Mouse (Mus musculus) thymus, postnatal 10 days (tissue): ENCODE results near the gene Pard3.

Experiments used
- DNase-seq, 2 experiments: peaks; one replicate each; pipeline ENCODE4 v3.0.0; 2021; ENCODE audit warnings: low spot score in 2 of 2

The Pard3 gene

DNA sequence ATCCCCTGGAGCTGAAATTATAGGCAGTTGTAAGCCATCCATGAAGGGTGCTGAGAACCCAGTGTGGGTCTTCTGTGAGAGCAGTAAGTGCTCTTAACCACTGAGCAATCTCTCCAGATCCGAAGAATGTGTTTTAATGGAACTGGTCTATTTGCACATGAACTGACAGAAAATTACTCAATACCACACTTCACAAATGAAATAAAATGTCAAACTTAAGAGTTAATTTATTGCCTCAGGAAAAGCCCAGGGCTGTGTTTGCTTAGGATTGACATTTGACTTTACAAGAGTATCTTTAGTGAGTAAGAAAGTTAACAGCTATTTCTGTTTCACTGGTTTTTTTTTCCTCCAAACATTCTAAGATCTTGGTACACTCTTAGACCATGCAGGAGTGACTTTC, 23.7 kb downstream of the Pard3 start:
- DNase-seq, result no peak

DNA sequence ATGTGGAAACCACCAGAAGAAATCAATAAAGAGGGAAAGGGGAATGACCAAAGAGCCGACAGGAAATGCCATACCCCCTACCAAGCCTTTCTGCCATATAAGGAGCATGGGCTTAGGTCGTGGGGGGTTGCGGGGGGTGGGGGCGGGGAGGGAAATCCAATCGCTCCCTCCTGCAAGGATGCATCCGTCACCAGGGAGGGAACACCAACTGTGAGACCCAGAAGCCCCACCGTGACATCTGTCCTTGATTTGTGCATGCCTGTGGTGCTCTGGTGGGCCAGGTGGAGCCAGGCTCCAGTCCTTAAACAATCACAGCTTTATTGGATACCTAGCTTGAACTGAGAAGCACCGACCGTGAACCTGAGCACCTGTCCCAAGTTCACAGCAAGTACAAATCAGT, 24.7 kb downstream of the Pard3 start:
- no peak for DNase-seq

DNA sequence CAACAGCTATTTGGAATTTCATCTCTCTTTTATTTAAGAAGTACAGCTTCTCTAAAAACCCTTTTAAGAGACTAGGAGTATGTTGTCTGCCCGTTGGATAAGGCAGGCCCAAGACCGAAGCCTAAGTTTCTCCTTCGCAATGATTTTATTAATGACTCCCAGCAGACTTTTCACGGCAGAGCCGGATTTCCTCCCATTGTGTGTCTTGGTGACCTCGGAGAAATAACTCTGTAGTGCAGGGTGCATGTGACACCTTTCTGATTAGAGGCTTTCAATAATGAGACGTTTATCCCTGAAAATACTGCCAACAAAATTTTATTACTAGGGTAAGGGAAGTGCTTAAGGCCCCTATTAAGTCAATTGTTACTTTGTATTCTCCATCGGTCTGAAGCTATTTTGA, 25.3 kb downstream of the Pard3 start:
- DNase-seq, result no peak

DNA sequence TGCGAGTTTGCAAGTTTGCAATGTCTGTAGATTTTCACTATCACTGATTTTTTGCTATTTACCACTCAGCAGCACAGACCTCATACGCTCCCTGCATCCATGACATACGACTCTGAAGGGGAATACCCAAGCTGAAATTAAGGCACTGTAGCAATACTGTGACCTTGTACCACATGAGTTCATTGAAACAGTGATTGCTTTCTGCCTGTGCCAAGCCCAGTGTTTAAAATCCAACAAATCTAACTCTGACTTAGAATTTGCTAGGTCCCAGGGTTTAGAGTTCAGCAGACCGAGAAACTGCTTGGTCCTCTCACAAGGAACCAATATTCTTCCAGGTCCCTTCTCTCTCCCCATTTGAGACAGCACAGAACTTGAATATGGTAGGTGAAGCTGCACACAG, 26.7 kb downstream of the Pard3 start:
- no peak for DNase-seq

DNA sequence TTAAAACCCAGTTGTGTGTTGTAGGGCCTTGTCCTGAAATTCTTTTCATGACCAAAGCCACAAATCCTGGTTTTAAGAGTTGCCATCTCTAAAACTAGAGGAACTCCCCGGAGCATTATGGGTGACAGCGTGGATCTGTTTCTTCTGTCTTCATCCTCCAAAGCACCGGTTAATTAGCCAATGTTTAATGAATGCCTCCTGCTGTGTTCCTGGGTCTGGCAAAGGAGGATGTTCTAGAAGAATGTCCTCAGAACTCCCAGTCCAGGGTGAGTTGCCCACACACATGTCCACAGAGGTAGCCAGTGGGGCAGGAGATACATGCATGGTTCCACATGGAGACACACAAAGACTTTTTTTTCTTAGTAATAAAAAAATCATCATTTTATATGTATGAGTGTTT, 28.2 kb downstream of the Pard3 start:
- DNase-seq, result no peak

DNA sequence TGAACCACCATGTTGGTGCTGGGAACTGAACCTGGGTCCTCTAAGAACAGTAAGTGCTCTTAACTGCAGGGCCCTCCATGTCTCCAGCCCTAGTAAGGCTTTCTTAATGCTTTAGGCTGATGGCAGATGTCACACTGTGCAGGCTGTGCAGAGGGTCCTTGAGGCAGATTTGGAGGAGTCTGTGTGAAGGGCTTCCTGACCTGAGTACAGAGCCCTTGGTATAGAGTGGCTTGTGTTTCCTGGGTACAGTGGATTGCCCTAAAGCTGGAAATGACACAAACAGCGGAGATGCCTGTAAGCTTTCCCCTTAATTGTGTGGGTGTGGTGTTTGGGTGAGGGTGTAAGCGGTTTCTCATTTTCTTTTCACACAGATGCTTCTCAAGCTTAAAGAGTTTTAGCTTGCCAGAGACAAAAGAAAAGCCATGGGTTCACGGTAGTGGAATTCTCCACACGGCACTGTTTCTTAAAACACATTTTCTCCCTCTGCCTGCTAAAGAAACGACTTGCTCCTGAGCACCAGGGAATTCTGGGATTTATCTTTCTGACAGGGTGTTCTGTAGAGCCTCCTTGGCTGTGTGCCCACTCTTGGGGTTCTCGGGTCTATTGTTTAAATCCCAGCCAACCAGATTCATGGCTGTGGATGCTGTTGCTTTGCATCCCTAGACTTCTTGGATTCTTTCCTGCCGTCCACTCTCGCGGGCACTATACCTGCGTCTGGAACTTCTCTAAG, 28.9 kb downstream of the Pard3 start:
- no peak for DNase-seq

DNA sequence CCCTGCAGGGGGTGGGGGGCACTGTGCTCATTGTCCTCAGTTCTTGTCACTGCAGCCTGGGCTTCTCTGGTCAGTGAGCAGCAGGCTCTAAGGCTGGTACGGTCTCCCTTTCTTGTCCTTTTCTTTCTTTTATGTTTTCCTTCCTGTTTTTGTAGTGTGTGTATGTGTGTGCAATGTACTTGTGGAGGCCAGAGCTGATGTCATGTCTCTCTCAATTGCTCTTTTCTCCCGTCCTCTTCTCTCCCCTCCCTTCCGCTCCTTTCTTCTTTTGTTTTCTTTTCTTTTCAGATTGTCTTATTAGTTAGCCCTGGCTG, 29.4 kb downstream of the Pard3 start:
- DNase-seq, result no peak

DNA sequence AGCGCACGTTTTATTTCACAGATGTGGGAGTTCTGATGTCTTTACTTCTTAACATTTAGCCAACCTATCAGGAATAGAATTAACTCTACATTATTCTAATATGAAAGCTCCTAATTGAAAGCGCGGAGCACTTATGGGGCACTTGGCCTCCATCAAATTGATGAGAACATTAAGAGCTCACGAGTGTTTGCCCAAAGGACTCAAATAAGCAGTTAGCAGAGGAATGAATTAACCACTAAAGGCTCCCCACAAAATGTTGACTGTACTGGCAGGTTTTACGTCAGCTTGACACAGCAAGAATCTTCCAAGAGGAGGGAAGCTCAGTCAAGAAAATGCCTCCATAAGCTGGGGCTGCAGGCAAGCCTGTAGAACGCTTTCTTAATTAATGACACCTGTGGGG, 32.1 kb downstream of the Pard3 start:
- no peak for DNase-seq

DNA sequence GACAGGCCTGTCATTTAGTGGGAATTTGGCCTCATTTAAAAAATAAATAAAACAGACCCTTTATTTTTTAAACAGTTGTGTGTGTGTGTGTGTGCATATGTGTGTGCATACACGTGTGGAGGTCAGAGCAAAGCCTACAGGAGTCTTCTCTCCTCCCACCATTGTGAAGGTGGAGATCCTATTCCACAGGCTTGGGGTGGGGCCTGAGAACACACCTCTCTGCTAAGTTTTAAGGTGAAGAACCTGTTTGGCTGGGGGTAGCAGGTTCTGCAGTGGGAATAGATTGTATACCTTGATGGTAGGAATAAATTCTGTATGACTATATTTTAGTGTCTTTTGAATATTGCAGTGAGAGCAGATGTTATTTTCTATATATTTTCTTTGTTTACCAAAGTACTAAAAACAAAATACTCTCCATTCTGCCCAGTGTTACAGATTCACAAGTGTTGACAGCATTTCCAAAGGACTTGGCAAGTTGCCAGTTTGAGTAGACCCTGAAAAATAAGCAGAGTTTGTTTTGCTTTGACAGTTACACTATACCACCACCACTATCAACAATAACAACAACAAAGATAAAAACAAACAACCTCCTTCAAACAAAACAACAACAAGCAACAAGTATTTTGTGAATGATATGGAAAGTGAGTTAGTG, 35.9 kb downstream of the Pard3 start:
- no peak for DNase-seq

DNA sequence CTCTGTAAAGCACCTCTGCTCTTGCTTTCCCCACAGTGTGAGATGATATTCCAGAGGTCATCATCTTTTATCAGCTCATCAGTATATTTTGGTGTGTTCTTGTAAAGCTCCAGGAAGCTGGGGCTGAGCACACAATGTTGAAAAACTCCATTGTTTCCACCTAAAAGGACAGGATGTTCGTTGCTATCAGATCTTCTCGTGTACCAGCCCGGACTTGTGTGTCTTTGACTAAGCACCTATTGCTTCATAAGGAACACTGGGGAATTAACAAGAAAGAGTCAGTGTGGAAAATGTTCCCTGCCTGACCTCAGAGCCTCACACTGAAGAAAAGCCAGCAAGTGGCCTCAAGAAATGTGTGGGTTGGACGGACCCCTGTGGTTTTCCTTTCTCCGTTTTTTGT, 39.6 kb downstream of the Pard3 start:
- no peak for DNase-seq

DNA sequence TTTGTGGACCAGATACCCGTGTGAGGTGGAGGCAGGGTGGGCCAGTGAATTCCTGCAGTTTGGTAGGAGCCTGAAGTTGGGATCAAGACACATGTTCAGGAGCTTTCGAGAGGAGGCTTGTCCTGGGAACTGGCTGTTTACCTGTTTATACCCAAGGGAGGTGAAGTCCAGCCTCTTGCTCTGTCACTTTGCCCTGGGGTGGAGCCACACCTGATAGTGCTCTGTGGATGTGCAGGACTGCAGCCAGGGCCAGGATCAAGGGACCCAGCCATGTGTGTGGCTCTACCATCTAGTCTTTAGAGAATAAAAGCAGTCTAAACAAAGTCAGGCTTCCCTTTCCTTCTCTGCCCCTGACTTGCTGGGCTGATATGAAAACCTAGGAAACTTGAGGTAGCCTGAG, 40.9 kb downstream of the Pard3 start:
- DNase-seq, result no peak

DNA sequence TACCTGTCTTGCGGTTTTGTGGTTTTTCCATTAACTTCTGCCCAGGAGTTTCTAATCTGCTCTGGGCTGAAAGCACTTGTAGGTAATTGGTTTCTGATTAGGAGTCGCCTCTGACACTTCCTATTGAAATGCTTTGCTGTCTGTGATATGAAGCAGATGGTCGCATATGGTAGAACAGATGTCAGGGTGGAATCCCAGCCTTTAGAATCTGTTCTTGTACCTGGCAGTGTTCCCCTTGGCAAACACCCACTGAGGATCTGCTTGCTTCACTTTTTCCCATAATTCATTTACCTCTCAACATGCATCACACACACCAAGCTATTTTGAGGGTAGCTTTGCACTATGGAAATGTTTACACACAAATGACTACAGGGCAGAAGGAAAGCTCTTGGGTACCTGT, 44.2 kb downstream of the Pard3 start:
- no peak for DNase-seq

DNA sequence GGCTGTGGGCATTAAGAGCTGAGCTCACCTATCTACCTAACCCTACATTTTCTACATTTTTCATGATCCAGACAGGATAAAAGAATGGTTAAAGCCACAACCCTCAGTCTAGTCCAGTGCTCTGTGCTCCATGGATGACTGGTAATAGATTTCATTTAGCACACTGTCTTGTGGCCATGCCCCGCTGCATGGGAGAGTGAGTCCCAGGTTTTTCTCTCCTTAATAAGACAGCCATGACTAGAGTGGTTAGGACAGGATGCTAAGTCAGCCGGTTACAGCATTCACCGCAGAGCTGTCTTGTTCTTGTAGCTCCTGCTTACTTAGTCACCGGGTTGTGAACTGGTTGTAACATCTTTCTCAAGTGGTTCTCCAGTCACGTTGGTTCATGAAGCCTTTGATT, 49.5 kb downstream of the Pard3 start:
- no peak for DNase-seq

DNA sequence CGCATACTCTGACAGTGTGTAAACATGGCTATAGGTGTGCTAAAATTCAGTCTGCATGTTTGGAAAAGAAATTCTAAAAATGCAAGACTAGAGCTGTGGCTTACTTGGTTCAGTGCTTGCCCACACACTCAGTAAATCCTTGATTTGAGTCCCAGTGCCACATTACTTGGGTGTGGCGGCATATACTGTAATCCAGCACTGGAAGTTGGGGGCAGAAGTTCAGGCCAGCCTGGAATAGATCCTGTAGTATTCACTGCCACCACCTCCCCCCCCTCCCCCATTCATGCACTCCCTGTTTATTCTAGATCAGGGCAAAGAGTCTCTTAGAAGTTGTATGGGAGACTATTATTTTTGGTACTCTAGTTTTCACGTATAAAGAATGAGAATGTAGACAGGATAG, 52.1 kb downstream of the Pard3 start:
- DNase-seq, result no peak

DNA sequence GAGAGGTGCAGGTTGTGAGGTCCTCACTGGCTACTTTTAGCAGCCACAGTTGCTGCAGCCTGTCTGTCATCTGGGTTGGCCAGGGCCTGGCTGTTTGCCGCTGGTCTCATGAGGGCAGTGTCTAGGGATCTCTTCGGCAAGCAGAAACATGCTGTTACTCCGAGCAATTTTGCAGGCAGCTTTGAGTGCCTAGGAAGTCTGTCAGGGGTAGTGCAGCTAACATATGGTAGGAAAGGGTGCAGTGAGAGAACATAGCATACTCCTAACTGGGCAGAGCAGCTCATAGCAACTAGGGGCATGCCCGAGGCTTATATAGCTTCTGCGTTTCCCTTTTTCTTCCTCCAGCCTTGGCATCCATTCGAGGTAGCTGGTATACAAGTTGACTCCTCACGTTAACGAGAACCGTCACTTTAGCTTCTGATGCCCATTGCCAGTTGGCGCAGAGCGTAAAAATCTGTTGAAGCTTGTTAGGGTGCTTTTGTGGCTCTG, 54.7 kb downstream of the Pard3 start:
- DNase-seq, result no peak

DNA sequence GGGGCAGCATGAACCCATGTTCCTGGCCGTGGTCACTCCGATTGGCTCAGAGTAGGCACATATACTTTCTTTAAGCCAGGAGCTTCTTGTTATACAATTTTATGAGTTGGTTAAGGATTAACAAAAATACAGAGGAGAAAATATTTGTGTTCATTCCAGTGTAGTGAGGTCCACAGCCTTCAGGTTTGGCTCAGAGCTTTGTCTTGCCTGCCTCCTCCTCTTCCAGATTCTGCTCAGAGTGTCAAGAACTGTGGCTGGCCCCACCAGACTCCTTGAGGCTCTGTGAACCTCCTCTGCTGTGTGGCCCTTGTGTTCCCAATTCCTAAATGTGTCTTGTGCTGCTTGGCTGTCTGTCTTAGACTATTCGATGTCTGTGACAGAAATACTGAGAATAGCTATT, 59.7 kb downstream of the Pard3 start:
- DNase-seq, result no peak

DNA sequence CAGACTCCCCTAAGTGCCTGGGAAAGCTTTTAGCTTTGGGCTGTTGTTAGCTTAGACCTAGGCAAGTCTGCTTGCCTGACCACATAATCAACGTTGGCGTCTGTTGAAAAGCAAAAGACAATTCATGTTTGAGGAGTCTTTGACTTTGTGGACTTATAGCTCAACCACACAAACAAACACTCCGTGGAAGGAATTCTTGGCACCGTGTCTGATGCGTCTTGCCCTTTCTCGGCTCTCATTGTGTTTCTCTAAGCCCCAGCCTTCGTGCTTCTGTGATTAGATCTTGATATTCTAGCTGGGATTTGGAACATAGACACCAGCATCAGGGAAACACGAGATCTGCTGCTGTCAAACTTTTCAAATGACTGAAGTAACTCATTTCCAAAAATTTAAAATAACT, 61.1 kb downstream of the Pard3 start:
- DNase-seq, result no peak

DNA sequence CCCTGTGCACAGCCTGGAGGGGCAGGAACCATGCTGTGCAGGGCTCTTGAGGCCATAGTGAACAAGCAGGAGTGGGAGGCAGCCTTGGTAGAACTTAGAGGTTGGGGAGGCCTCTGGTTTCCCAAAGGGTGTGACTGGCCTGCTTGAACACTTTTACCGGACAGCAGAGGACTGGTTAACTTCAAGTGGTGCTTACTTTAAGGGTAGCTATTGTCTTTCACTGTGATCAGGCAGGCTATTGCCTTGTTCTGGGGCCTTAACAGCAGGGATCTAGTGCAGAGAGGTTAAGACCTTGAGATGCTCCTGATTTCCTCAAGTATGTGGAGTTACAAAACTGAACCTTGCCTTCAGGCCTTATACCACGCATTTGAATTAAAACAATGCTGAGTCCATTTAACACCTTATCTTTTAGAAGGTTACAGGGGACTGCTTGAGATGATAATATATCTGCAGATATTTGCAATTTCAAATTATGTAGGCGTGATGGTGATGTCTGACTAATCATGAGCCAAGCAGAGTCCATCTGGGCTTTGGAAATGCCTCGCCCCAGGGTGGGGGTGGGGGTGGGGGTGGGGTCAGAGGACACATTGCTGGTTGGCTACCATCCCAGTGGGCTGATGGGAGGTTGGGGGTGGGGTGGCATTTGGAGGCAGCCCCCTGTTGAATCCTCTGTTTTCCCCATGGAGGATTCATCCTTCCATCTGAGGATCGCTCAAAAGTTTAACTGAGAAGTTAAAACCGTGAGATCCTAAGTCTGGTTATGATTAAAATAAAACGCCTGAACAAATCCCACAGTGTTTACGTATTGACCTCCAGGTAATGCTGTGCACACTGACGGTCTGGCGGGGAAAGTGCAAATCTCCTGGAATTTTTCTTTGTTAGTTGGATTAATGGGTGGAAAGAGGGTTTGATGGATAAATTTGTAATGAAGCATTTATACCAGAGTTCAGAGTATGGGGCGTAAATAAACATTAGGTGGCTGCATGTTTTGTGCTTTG, 62.3 kb downstream of the Pard3 start:
- DNase-seq, result no peak

DNA sequence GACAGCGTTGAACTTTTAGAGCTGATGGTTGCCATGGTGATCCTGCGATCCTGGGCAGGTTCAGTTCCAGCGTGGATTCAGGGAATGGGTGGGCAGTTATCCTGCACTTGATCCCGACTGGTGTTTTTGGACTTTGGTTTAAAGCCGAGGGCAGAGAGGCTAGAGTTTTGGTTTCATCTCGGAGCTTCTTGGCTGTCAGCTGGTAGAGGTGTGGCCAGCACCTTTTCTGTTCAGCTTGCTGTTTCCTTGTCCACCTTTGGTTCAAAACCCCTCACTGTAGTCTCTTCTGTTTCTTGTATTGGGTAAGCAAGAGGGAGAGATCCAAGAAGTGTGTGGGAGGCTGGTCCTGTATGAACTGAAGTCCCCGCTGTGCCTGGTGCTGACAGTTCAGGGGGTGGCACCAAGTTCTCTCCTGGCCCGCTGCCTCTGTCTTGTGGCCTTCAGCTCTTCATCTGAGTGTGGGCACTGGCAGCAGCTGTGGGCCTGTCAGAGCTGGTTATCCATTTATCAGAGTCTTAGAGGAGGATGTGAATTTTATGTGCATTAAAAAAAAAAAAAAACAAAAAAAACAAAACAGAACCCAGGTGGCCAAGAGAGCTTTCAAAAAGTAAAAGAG, 65.2 kb downstream of the Pard3 start:
- DNase-seq, result no peak

DNA sequence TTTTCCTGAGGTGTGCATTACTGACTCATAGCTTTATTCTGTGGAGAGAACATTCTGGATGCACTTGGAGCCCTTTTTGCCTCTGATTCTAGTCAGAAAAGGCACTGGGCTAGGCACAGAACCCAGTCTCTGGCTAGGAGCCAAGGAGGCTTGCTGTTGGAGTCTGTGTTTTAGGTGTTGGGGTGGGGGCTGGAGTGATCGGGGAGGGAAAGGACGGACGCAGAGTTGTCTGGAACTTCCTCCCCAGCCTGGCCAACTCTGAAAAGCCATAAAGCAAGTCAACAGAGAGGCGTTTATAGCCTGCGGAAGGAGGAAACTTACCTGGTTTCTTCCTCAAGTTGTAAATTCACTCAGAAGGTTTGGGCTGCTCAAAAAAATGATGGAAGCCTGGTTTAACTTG, 70.6 kb downstream of the Pard3 start:
- DNase-seq, result no peak

DNA sequence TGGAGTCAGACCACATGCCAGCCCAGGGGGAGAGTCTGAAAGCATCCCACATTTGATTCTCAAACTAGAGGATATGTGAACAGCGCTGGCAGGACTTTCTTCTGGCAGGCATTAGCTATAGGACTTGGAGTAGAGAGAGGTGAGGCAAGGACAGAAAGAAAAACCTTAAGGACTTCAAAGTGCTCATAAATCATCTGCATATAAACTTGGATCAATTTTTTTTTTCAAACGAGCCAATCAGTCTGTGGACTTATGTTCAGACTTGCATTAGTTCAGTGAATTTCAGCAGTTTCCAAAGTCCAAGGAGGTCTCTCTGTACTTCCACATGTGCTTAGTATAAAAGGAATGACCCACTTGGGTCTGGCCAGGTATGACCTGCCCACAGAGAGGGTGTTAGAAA, 72.5 kb downstream of the Pard3 start:
- DNase-seq, result no peak

DNA sequence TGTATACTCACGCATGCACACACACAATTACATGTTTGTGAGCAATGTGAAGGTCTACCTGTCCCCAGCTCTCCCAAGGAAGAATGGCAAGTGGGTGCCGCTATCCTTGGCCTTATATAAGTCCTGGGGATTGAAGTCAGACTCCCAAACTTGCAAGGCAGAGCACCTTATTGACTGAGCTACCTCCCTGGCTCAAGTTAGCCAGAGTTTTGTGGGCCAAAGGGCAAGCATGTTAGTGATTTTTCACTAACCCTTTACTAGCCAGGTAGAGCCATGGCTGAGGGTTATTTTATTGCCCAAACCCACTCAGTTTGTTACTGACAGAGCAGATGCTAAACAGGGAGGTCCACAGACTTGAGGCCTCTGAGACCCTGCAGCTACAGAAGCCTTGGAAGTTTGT, 73.1 kb downstream of the Pard3 start:
- DNase-seq, result no peak
